Mouse (Mus musculus): ENCODE measurements at regions not wholly inside any gene's neighbourhood (a gene's known extent, or its start where the extent isn't known, plus 50 kb on each side); places are given as distances from the start of the nearest gene placed in this dataset.

DNA sequence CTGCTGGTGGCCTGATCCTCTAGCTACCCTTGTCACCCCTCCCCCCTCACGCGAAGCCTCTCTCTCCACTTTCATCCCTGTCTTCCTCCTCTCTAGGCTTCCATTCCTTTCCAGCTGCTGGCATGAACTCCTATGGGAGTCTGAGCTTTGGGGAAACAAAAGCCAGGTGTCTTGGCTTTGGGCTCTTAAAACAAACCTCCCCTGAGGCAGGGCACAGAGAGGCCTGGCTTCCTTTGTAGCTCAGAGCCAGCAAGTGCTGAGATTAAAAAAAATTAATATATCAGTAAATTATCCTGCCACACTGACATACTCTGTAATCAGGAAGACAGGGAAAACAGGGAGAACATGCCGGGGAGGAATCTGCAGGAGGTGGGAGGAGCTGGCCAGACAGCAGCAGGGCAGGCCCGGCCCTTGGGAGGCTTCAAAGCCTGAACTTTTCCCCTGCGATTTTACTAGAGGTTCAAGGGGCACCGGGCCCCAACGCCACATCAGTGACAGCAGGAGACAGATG, 139.2 kb upstream of the Nr2f2 start:
- TF ChIP-seq CTCF (IDR thresholded peaks at IDR 0.05; ENCODE audit: low read depth, low read length) (no peak), EP300 (IDR thresholded peaks at IDR 0.05; ENCODE audit: insufficient read depth, low read depth, low read length) (no peak), POLR2A (IDR thresholded peaks at IDR 0.05; ENCODE audit: insufficient read depth, low read length) (no peak)

All from ES-Bruce4 (cell line).